Mouse (Mus musculus): ENCODE results near the gene AC109138.7. TPM values are rescaled to one million over a fixed set of nuclear protein-coding genes. Genes with fewer than 3 reads are reported as not detected.

AC109138.7 gene
- polyA plus RNA-seq, 1 experiment from 2014 or later: not detected

DNA sequence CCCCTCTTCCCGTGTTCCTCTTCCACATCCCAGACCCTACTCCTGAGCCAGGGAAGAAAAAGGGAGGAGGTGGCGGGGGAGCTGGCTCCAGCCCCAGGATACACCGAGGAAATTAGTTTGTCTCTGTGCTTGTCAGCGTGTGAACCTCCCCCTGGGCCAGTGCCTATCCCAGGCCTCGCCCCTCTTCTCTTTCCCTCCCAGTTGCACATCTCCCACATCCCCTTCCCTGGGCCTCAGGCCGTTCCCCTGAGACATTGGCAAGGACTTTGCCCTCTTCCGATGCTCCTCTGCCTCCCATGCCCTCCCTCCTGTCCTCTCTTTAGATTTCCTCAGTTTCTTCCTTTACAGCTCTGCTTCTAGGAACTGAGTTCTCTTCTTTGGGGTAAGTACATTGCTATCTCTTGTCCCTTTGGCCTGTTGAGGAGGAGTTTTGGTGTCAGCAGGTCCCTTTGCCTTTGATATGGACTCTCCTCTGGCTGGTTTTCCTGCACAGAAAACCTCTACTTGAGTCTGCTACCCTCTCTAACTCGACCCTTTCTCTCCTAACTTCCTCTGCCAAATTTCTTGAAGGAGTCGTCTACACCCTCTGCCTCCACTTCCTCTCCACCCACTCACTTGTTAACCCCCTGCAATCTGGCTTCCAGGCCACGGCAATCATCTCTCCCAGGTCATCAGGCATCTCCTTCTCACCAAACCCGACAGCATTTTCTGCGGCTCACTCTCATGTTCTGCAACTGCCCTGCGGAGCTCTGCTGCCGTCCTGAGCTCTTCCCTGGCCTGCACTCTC, 7.0 kb downstream of the AC109138.7 start:
- Histone ChIP-seq H3K4me1 (peaks cover 66% of the 10 kb centered on the region), H3K27ac (peak overlapping the region; percentile 66), H3K9ac (peak overlapping the region; percentile 22; the same call in 1 of the 2 replicates), H3K36me3 (peaks cover 11% of the 10 kb centered on the region; the same call in 1 of the 2 replicates), H3K9me3 (replicated peaks) (no peaks in the 10 kb centered on the region), H3K4me3 (replicated peaks) (no peak overlapping the region), H3K4me2 (peak overlapping the region; percentile 38), H3K27me3 (no peaks in the 10 kb centered on the region)
- WGBS: 22% methylated on average over 14 of the region's 14 CpGs
- peak; percentile 63 for ATAC-seq (replicated peaks; ENCODE audit: low FRiP score)

DNA sequence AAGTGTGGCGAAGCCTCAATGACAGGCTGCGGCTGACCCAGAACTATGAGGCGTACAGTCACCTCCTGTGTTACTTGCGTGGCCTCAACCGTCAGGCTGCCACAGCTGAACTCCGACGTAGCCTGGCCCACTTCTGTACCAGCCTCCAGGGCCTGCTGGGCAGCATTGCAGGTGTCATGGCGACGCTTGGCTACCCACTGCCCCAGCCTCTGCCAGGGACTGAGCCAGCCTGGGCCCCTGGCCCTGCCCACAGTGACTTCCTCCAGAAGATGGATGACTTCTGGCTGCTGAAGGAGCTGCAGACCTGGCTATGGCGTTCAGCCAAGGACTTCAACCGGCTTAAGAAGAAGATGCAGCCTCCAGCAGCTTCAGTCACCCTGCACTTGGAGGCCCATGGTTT, 8.0 kb downstream of the AC109138.7 start:
- Histone ChIP-seq H3K4me2 (peak overlapping the region; percentile 38), H3K27me3 (no peaks in the 10 kb centered on the region; the same call in 1 of the 2 replicates), H3K4me3 (replicated peaks) (no peak overlapping the region), H3K9me3 (replicated peaks) (no peaks in the 10 kb centered on the region), H3K27ac (peak overlapping the region; percentile 66), H3K9ac (no peak overlapping the region), H3K4me1 (peaks cover 56% of the 10 kb centered on the region), H3K36me3 (peaks cover 11% of the 10 kb centered on the region; the same call in 1 of the 2 replicates)
- ATAC-seq (replicated peaks; ENCODE audit: low FRiP score): peak; percentile 52
- WGBS: 49% methylated on average over 11 of the region's 11 CpGs

DNA sequence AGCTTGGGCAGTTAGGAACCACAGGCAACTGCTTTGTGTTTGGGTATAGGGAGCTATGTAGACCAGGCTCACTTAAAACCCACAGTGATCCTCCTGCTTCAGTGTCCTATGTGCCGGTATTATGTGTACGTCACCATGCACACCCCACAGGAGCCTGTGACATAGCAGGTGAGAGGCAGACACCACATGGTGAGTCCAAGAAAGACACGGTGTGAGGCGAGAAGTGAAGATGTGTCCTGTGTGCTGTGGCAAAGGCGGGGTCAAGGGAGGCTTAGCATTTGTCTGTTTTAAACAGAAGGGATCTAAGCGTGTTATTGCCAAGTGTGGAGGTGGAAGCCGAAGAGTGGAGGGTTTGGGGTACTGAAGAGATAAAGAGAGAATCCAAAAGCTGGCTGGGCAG, 12.6 kb downstream of the AC109138.7 start:
- H3K4me3 ChIP-seq (replicated peaks): no peak overlapping the region
- no peak overlapping the region for H3K27ac ChIP-seq
- H3K36me3 ChIP-seq: peaks cover 11% of the 10 kb centered on the region; the same call in 1 of the 2 replicates
- no peaks in the 10 kb centered on the region for H3K9me3 ChIP-seq (replicated peaks)
- no peak overlapping the region for H3K4me2 ChIP-seq
- WGBS: 87% methylated on average over 7 of the region's 7 CpGs
- no peak overlapping the region for H3K9ac ChIP-seq
- no peak for ATAC-seq (replicated peaks; ENCODE audit: low FRiP score)
- no peaks in the 10 kb centered on the region; the same call in 1 of the 2 replicates for H3K27me3 ChIP-seq
- peaks cover 50% of the 10 kb centered on the region for H3K4me1 ChIP-seq

DNA sequence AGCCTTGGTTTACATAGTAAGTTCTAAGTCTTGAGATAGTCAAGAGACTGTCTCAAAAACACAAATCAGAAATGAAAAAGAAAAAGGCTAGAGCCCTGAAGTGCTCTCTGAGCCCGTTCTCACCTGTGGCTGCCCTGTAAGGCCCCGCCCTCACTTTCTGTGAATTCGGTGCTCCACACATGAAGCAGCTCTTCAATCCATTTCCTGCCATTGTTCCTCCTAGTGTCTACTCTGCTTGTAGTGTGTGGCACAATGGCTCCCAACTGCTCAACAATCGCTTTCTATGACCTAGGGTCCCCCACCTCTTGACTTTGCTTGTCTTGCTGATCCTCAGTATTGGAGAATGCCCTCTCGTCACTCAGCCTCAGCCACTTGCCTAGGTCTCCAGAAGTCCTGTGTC, 13.3 kb downstream of the AC109138.7 start:
- Histone ChIP-seq H3K27me3 (no peaks in the 10 kb centered on the region; the same call in 1 of the 2 replicates), H3K4me2 (no peak overlapping the region), H3K4me1 (peaks cover 50% of the 10 kb centered on the region), H3K4me3 (replicated peaks) (no peak overlapping the region), H3K27ac (no peak overlapping the region), H3K36me3 (peaks cover 7% of the 10 kb centered on the region; the same call in 1 of the 2 replicates), H3K9ac (no peak overlapping the region), H3K9me3 (replicated peaks) (no peaks in the 10 kb centered on the region)
- WGBS: 79% methylated on average over 5 of the region's 5 CpGs
- no peak for ATAC-seq (replicated peaks; ENCODE audit: low FRiP score)

DNA sequence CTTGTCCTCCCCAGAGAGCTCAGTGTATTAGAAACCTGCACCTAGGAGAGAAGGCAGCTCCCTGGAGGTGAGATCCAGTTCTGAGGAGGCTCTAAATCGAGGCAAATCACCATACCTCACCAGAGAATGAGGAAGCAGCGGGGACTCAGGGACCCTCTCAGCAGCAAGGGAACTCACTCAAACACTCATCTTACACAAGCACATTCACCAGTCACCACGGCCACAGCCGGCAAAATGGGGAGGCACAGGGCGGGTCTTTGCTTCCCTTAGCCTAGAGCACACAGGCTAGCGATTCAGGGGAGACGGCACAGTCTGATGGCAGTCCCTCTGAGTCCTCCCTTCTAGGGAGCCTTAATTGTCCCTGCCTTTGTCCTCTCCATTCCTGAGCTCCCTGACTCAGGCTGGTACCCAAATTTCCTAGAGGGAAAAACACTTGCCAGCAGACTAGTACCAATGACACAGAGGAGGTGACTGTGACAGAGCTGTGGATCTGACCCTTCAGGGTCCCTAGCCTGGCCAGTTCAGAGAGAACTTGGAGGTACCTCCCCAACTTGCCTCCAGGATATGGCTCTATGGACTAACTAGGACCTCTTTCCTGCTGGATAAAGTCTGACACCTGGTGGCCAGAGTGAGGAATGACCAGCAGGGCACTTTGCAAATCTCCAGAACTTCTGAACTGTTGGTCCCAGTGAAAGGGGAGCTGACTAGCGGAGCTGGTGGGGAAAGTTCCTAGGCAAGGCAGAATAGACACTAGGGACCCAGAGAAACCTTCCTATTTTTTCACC, 13.9 kb downstream of the AC109138.7 start:
- H3K4me2 ChIP-seq: no peak overlapping the region
- H3K9me3 ChIP-seq (replicated peaks): no peaks in the 10 kb centered on the region
- H3K36me3 ChIP-seq: peaks cover 2% of the 10 kb centered on the region; the same call in 1 of the 2 replicates
- H3K4me1 ChIP-seq: peaks cover 50% of the 10 kb centered on the region
- 17% methylated on average over 8 of the region's 8 CpGs for WGBS
- H3K4me3 ChIP-seq (replicated peaks): no peak overlapping the region
- H3K9ac ChIP-seq: no peak overlapping the region
- no peaks in the 10 kb centered on the region; the same call in 1 of the 2 replicates for H3K27me3 ChIP-seq
- ATAC-seq (replicated peaks; ENCODE audit: low FRiP score): peak; percentile 26; the same call in 1 of the 2 replicates
- no peak overlapping the region; the same call in 1 of the 2 replicates for H3K27ac ChIP-seq

DNA sequence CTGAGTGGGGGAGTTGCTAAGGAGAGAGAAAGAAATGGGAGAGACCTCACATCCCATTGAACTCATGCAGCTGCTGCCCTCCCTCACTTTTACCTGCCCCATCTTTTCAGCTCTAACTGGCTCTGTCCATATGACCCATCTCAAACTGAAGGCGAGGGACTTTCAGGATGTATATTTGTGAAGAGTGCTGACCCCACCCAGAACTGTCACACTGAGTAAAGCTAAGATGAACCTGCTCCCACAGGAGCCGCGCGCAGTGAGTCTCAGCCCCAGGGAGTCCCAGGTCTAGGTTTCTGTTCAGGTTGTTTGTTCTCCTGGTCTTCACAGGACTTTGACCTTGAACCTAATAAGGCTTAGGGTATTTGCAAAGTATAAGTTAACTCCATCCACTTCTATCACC, 14.7 kb downstream of the AC109138.7 start:
- no peaks in the 10 kb centered on the region for H3K9me3 ChIP-seq (replicated peaks)
- no peaks in the 10 kb centered on the region for H3K36me3 ChIP-seq
- no peak overlapping the region for H3K27ac ChIP-seq
- no peak overlapping the region for H3K9ac ChIP-seq
- H3K27me3 ChIP-seq: no peaks in the 10 kb centered on the region; the same call in 1 of the 2 replicates
- no peak overlapping the region for H3K4me2 ChIP-seq
- no peak for ATAC-seq (replicated peaks; ENCODE audit: low FRiP score)
- 78% methylated on average over 4 of the region's 4 CpGs for WGBS
- H3K4me3 ChIP-seq (replicated peaks): no peak overlapping the region
- H3K4me1 ChIP-seq: peaks cover 51% of the 10 kb centered on the region

DNA sequence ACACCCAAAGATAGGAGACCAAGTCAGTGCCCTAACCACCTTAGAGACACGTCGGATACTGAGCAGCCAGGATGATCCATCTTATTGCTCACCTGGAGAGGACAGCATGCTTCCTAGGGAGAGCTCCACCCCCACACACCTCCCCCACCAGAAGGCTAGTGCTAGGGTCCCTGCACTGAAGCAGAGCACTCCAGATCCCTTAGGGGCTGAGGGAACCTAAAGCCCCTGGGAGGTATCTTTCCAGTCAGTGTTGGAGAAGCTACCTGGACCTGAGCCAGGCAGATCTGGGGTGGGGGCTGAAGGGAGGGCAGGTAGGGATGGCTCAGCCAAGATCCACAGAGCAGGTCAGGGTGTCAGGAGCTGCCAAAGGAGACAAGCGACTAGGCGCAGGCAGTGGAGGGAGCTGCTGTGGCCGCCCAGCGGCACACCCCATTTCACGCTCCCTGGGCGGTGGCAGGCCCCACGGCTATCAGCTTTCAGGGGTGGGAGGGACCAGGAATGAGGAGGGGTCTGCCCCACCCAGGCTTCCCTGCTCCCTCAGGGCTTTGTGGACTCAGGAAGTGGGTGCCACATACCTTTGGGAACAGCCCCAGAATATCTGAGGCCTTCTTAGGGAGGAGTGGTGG, 15.4 kb downstream of the AC109138.7 start:
- H3K36me3 ChIP-seq: no peaks in the 10 kb centered on the region
- H3K27me3 ChIP-seq: no peaks in the 10 kb centered on the region; the same call in 1 of the 2 replicates
- peaks cover 51% of the 10 kb centered on the region for H3K4me1 ChIP-seq
- 0 out of 2 replicates have a peak overlapping the region, but pooled peaks have one; percentile 19 for H3K4me2 ChIP-seq
- H3K27ac ChIP-seq: peak overlapping the region; percentile 95
- H3K9ac ChIP-seq: no peak overlapping the region
- H3K4me3 ChIP-seq (replicated peaks): no peak overlapping the region
- 23% methylated on average over 9 of the region's 9 CpGs for WGBS
- peak; percentile 34; the same call in 1 of the 2 replicates for ATAC-seq (replicated peaks; ENCODE audit: low FRiP score)
- H3K9me3 ChIP-seq (replicated peaks): no peaks in the 10 kb centered on the region

DNA sequence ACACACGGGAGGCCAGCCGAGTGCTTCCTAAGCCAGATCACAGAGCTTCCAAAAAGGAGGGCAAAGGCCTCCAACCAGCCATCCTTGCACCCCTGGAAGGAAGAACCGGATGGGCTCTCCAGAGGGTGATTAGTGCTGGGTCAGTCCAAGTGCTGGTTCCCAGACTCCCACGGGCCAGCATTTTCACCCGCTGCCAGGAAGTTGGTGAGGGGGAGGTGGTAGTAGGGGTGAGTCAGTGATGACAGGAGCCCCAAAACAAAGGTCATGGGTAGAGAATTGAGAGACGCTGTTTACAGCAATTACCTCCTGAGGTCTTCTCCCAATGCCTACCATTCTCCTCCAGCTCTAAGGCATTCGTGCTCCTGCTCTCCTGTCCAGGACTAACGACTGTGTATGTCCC, 16.3 kb downstream of the AC109138.7 start:
- H3K27ac ChIP-seq: peak overlapping the region; percentile 95
- H3K4me1 ChIP-seq: peaks cover 51% of the 10 kb centered on the region
- no peak overlapping the region for H3K4me3 ChIP-seq (replicated peaks)
- no peak for ATAC-seq (replicated peaks; ENCODE audit: low FRiP score)
- H3K36me3 ChIP-seq: no peaks in the 10 kb centered on the region
- H3K27me3 ChIP-seq: no peaks in the 10 kb centered on the region; the same call in 1 of the 2 replicates
- H3K9me3 ChIP-seq (replicated peaks): no peaks in the 10 kb centered on the region
- H3K9ac ChIP-seq: no peak overlapping the region
- no peak overlapping the region for H3K4me2 ChIP-seq
- WGBS: 40% methylated on average over 8 of the region's 8 CpGs

DNA sequence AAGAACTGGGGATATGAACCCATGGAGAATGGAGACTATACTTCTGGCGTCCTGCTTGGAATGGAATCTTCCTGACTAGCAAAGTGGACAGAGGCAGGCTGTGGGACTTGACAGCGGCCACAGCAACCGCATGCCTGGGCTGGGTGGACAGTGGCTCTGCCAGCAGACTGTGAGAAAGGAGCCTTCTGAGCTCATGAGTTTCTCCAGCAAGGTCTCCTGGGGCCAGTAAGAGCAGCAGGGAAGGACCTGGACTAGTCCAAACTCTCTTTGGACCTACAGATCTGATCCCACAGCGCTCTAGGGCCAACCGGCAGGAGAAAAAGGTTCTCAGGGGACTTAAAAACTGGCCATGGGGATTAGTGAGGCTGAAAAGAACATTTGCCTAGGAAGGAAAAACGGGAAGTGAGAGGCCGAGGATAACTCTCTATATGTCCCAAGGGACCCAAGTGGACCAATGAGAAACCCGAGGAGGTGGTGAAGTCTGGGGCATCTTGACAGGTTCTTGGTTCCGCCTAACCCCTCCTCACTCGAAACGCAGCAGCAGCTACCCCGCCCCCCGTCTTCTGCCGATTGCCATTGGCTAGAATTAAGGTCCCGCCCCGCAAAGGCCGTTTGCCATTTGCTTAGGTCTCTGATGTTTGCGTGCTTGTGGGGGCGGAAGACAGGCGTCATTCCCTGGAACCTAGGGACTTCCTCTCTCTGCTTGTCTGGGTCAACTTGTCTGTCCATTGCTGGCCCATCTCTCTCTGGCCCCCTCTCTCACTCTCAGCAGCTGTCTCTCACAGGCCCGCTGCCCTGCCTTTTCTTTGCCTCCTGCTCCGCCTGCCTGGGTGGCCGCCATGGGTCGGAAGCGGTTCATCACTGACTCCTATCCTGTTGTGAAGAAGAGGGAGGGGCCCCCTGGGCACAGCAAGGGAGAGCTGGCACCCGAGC, 17.4 kb downstream of the AC109138.7 start, which contains the start of gene Pold4:
TSS of gene Pold4 (plus strand) at position 647 of the 933 bp plus-strand sequence.
- Histone ChIP-seq H3K4me1 (peaks cover 51% of the 10 kb centered on the region), H3K27me3 (no peaks in the 10 kb centered on the region; the same call in 1 of the 2 replicates), H3K4me3 (replicated peaks) (peak within 1 kb of the TSS; percentile 53), H3K9ac (peak within 1 kb of the TSS; percentile 53), H3K9me3 (replicated peaks) (no peaks in the 10 kb centered on the region), H3K27ac (peak within 1 kb of the TSS; percentile 95), H3K36me3 (no peaks in the 10 kb centered on the region), H3K4me2 (peak within 1 kb of the TSS; percentile 67)
- peak; percentile 82 for ATAC-seq (replicated peaks; ENCODE audit: low FRiP score)
- WGBS: 10% methylated on average over 26 of the region's 26 CpGs

DNA sequence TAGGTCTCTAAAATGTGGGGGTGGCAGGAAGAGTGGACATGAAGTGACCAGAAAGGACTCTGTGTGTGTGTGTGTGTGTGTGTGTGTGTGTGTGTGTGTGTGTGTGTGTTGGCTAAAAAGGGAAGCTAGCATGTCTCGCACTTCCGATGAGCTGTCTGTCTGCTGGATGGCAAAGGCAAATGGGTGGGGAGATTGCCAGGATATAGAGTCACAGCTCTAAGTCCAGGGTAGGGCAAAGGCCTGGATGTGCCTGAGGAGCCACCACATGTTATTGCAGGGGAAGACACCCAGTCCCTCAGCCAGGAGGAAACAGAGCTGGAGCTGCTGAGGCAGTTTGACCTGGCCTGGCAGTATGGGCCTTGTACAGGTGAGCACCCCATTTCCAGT, 18.0 kb downstream of the AC109138.7 start:
- ATAC-seq (replicated peaks; ENCODE audit: low FRiP score): peak; percentile 8
- Histone ChIP-seq H3K9ac (peak overlapping the region; percentile 53), H3K9me3 (replicated peaks) (no peaks in the 10 kb centered on the region), H3K4me1 (peaks cover 51% of the 10 kb centered on the region), H3K27me3 (no peaks in the 10 kb centered on the region; the same call in 1 of the 2 replicates), H3K4me2 (peak overlapping the region; percentile 67), H3K27ac (peak overlapping the region; percentile 95), H3K4me3 (replicated peaks) (peak overlapping the region; percentile 53), H3K36me3 (no peaks in the 10 kb centered on the region)
- WGBS: 37% methylated on average over 2 of the region's 2 CpGs

All from kidney, embryonic 15.5 days (tissue).